Mouse (Mus musculus) forebrain, postnatal 0 days (tissue): ENCODE measurements at regions not wholly inside any gene's neighbourhood (a gene's known extent, or its start where the extent isn't known, plus 50 kb on each side); places are given as distances from the start of the nearest gene placed in this dataset.

Source experiments
- ATAC-seq: fragments of 200-750 bp; cut with Nextera tagmentation; 2 replicates; pipeline ENCODE4 v1.8.0; 2017; ENCODE audit warnings: mild to moderate bottlenecking, moderate library complexity
- DNase-seq: peaks from one replicate; pipeline ENCODE4 v3.0.0-alpha.2; 2015
- H3K27ac ChIP-seq: fragments of 300-500 bp; sonication (generic); 2 replicates; pipeline ENCODE4 v1.5.1; 2014; ENCODE audit warnings: low read depth, mild to moderate bottlenecking, antibody characterized with exemption, low read length, moderate library complexity, mixed read lengths
- H3K27me3 ChIP-seq: fragments of 300-500 bp; sonication (generic); 2 replicates; pipeline ENCODE4 v1.6.1; 2014; ENCODE audit warnings: mild to moderate bottlenecking, low read length, mixed read lengths; ENCODE audit not compliant: insufficient read depth
- H3K36me3 ChIP-seq: fragments of 300-500 bp; sonication (generic); 2 replicates; pipeline ENCODE4 v1.6.1; 2014; ENCODE audit warnings: mild to moderate bottlenecking, moderate library complexity; ENCODE audit not compliant: insufficient read depth
- H3K4me1 ChIP-seq: fragments of 300-500 bp; sonication (generic); 2 replicates; pipeline ENCODE4 v1.6.1; 2014; ENCODE audit warnings: antibody characterized with exemption; ENCODE audit not compliant: insufficient read depth
- H3K4me2 ChIP-seq: fragments of 300-500 bp; sonication (generic); 2 replicates; pipeline ENCODE4 v1.6.1; 2014; ENCODE audit warnings: low read depth, mild to moderate bottlenecking, moderate library complexity
- H3K4me3 ChIP-seq: fragments of 300-500 bp; sonication (generic); 2 replicates; pipeline ENCODE4 v1.5.1; 2014; ENCODE audit warnings: low read depth, low read length, mixed read lengths
- H3K9ac ChIP-seq: fragments of 300-500 bp; sonication (generic); 2 replicates; pipeline ENCODE4 v1.6.1; 2014; ENCODE audit warnings: mild to moderate bottlenecking
- H3K9me3 ChIP-seq: fragments of 300-500 bp; sonication (generic); 2 replicates; pipeline ENCODE4 v1.6.1; 2016; ENCODE audit warnings: low read length
- CTCF ChIP-seq: sonication (generic); IDR thresholded peaks from 2 replicates; pipeline ENCODE4 v1.5.1; 2016; ENCODE audit warnings: antibody characterized with exemption, control low read depth, low read depth
- WGBS: fragments of 180-500 bp; shearing (Covaris S2); extraction: QIAGEN DNeasy Blood & Tissue Kit; methylation state at CpG from one replicate; pipeline ENCODE4 v1.1.7; 2014; 5-methylcytosine and 5-hydroxymethylcytosine counted together

- H3K36me3 ChIP-seq, result no peaks in the 10 kb centered on the region
- no peak for ATAC-seq
- TF ChIP-seq CTCF, result no peak
These were observed 1164.1 kb upstream of the Got2 start for GRCm38 (mm10) chr8:97052436-97052835.

GRCm38 (mm10) chr8:97039778-97040177 lies 1151.4 kb upstream of the Got2 start:
- DNase-seq (no peak), ATAC-seq (no peak)
- H3K4me1 ChIP-seq, result no peaks in the 10 kb centered on the region
- no peak overlapping the region for H3K4me2 ChIP-seq
- 51% methylated on average over 3 of the region's 3 CpGs for WGBS
- no peaks in the 10 kb centered on the region for H3K27me3 ChIP-seq
- H3K27ac ChIP-seq, result no peak overlapping the region
- TF ChIP-seq CTCF, result no peak
- no peaks in the 10 kb centered on the region for H3K9me3 ChIP-seq
- no peak overlapping the region for H3K4me3 ChIP-seq
- H3K9ac ChIP-seq, result no peak overlapping the region
- H3K36me3 ChIP-seq, result no peaks in the 10 kb centered on the region

More at GRCm38 (mm10) chr8:97052436-97052835, 1164.1 kb upstream of the Got2 start:
- Histone ChIP-seq H3K4me3 (no peak overlapping the region), H3K27ac (no peak overlapping the region), H3K9ac (no peak overlapping the region), H3K4me1 (no peaks in the 10 kb centered on the region), H3K9me3 (no peaks in the 10 kb centered on the region), H3K27me3 (no peaks in the 10 kb centered on the region), H3K4me2 (no peak overlapping the region)
- 74% methylated on average over 1 of the region's 1 CpGs for WGBS
- DNase-seq, result no peak

DNA sequence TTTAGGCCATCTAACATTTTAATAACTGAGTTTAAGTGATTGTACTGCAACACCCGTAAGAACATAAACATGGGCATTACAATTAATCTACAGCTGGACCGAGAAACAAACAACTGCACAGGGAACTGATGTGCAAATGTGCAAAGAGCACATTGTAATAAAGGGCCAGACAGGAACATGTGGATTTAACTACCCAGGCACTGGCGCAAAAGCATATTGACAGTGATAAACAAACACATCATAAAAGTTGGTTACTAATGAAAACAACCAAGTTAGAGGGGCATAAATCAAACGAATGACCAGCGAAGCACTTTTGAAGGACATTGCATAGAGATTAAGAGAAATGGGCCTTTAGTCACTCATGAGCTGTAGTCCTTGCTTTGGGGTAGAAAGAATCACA lies 1150.5 kb upstream of the Got2 start:
- no peak for ATAC-seq
- 90% methylated on average over 5 of the region's 5 CpGs for WGBS

DNA sequence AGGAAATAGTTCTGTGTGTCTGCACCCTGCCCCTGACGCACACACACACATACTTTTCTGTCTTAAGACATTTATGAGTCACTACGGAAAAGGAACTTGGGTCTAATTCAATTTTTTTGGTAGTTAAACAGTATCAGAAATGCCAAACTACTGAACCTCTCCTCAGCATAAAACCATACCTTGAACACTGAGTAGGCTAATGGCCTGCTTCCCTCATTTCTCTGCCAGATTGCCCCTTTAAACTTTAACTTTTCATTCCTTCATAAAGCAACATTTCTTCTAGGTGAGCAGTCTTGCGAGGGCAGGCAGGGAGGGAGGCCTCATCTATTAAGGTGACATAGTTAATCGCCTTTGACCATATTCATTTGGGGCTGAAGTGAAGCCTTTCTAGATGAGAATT lies 1143.8 kb upstream of the Got2 start:
- WGBS, result 95% methylated on average over 4 of the region's 4 CpGs
- H3K9ac ChIP-seq, result no peak overlapping the region
- no peak for DNase-seq

More for the DNA sequence above, 1150.5 kb upstream of the Got2 start:
- Histone ChIP-seq H3K9me3 (no peaks in the 10 kb centered on the region), H3K27me3 (no peaks in the 10 kb centered on the region), H3K9ac (no peak overlapping the region), H3K4me3 (no peak overlapping the region), H3K4me2 (no peak overlapping the region), H3K36me3 (no peaks in the 10 kb centered on the region), H3K4me1 (no peaks in the 10 kb centered on the region), H3K27ac (no peak overlapping the region)
- no peak for DNase-seq
- TF ChIP-seq CTCF, result no peak

DNA sequence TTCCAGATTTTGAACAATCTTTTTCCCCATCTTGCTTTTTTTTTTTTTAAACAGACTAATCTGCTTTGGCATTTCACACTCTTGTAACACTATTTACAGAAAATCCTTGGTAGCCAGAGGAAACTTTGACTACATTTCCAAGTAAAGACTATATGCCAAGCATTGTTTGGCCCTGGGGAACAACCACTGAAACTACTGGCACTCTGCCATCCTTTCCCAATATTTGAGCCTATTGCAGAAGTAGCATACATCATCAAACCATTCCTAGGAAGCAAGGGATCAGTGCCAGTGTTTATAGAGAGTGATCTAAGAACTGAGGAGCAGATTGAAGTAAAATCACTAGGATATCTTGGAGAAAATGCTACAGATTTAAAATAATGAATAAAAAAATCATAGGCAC lies 1127.2 kb upstream of the Got2 start:
- Histone ChIP-seq H3K36me3 (no peaks in the 10 kb centered on the region), H3K27me3 (no peaks in the 10 kb centered on the region), H3K4me2 (no peak overlapping the region), H3K9me3 (no peaks in the 10 kb centered on the region), H3K27ac (no peak overlapping the region), H3K4me1 (no peaks in the 10 kb centered on the region), H3K4me3 (no peak overlapping the region), H3K9ac (no peak overlapping the region)
- no peak for TF ChIP-seq CTCF
- ATAC-seq (no peak), DNase-seq (no peak)

More for the DNA sequence above, 1143.8 kb upstream of the Got2 start:
- no peaks in the 10 kb centered on the region for H3K9me3 ChIP-seq
- H3K4me2 ChIP-seq, result no peak overlapping the region
- H3K4me1 ChIP-seq, result no peaks in the 10 kb centered on the region
- TF ChIP-seq CTCF, result no peak
- no peak overlapping the region for H3K27ac ChIP-seq
- no peak for ATAC-seq
- H3K4me3 ChIP-seq, result no peak overlapping the region
- H3K36me3 ChIP-seq, result no peaks in the 10 kb centered on the region
- H3K27me3 ChIP-seq, result no peaks in the 10 kb centered on the region

GRCm38 (mm10) chr8:97004131-97004530 lies 1115.8 kb upstream of the Got2 start:
- H3K9me3 ChIP-seq, result no peaks in the 10 kb centered on the region
- no peaks in the 10 kb centered on the region for H3K4me1 ChIP-seq
- no peak overlapping the region for H3K27ac ChIP-seq
- peak; percentile 68 for DNase-seq
- no peak for TF ChIP-seq CTCF
- peak; percentile 60; the same call in 1 of the 2 replicates for ATAC-seq
- H3K27me3 ChIP-seq, result no peaks in the 10 kb centered on the region
- H3K4me2 ChIP-seq, result no peak overlapping the region
- no peak overlapping the region for H3K4me3 ChIP-seq
- WGBS, result 28% methylated on average over 3 of the region's 3 CpGs
- no peaks in the 10 kb centered on the region for H3K36me3 ChIP-seq
- no peak overlapping the region for H3K9ac ChIP-seq

- Histone ChIP-seq H3K27ac (no peak overlapping the region), H3K4me3 (no peak overlapping the region), H3K9ac (no peak overlapping the region), H3K9me3 (no peaks in the 10 kb centered on the region), H3K36me3 (no peaks in the 10 kb centered on the region), H3K4me1 (no peaks in the 10 kb centered on the region), H3K27me3 (no peaks in the 10 kb centered on the region), H3K4me2 (no peak overlapping the region)
- ATAC-seq (no peak), DNase-seq (no peak)
- 83% methylated on average over 2 of the region's 2 CpGs for WGBS
- no peak for TF ChIP-seq CTCF
These were observed 1094.8 kb upstream of the Got2 start for GRCm38 (mm10) chr8:96983103-96983502.
